Mouse (Mus musculus) brain, embryonic 14.5 days (tissue): ENCODE results near the gene Chmp6.

Experiments
- CTCF ChIP-seq: fragments of 200-500 bp; IDR thresholded peaks from 2 replicates; pipeline ENCODE4 v1.5.1; 2012; ENCODE audit warnings: inconsistent platforms, mild to moderate bottlenecking, moderate library complexity, borderline replicate concordance; ENCODE audit not compliant: insufficient read depth, insufficient read length; ENCODE audit errors: extremely low read depth
- POLR2A ChIP-seq: fragments of 200-500 bp; IDR thresholded peaks from 2 replicates; pipeline ENCODE4 v1.6.1; 2012; ENCODE audit warnings: mild to moderate bottlenecking, inconsistent platforms, borderline replicate concordance; ENCODE audit not compliant: poor library complexity, insufficient read depth, insufficient read length, severe bottlenecking; ENCODE audit errors: extremely low read depth

DNA sequence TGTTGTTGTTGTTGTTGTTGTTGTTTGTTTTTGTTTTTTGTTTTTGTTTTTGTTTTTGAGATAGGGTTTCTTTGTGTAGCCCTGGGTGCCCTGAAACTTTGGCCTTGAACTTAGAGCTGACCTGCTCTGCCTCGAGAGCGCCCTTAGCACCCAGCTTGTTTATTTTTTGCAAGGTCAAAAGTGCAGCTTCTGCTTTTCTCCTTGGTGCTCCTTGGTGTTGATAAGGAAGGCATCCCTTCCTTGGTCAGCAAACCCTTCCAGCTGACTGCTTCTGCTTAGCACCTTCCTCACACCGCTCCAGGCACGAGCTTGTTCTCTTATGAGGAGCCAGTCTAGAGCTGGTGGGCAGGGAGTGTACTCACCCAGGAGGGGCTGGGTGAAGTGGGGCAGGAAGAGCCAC lies 41.0 kb downstream of the Chmp6 start:
- TF ChIP-seq POLR2A (no peak), CTCF (no peak)
